Comparison of ENCODE assay signal across 9 mouse cellular contexts in genomic region chr4:130173911-130174311, GRCm38 (mm10). TPM values are rescaled to one million over a fixed set of nuclear protein-coding genes. Genes with fewer than 3 reads are reported as not detected.
DNase-seq lines count a peak whose midpoint lies in the region; ATAC-seq and TF ChIP-seq lines count a peak whose summit lies in the region.
"Had no signal": no experiment of that assay in that cellular context is flagged by ENCODE, and none has a peak within 500 bp of the region (broad histone marks: within the 10 kb centered on the region; RNA-seq: fewer than 3 reads in every experiment).

No protein-coding gene starts in this region.

- H3K27ac ChIP-seq in embryonic fibroblast, embryonic 13.5 days (ENCODE audit: insufficient read depth, low read length) = no peak overlapping the region
- H3K27ac ChIP-seq in forebrain, embryonic 15.5 days (replicated peaks) = no peak overlapping the region

- ATAC-seq in forebrain, embryonic 15.5 days (replicated peaks) = no peak
- no peak for ATAC-seq in megakaryocyte progenitor cell, adult 5-6 weeks (replicated peaks; ENCODE audit: poor library complexity)

- H3K9me3 ChIP-seq in forebrain, embryonic 15.5 days = no peaks in the 10 kb centered on the region

- peak overlapping the region; percentile 62 for H3K4me3 ChIP-seq in embryonic fibroblast, embryonic 13.5 days (ENCODE audit: insufficient read depth, low read length)
- H3K4me3 ChIP-seq in forebrain, embryonic 15.5 days = no peak overlapping the region

- DNase-seq in cerebellum, adult 18-20 months = peak; percentile 22 to 37
- no peak for DNase-seq in cerebellum, adult 8-10 months
- peak; percentile 44 for DNase-seq in 3134 (ENCODE audit: extremely low read depth, insufficient read length, low spot score)
- DNase-seq in kidney, postnatal 25 days = peak; percentile 46 to 79
- DNase-seq in gastrocnemius, adult 8-10 months (ENCODE audit: low spot score in 2 of 2) = no peak

- H3K4me1 ChIP-seq in embryonic fibroblast, embryonic 13.5 days (ENCODE audit: control insufficient read depth, insufficient read depth, low read length) = peaks cover 24% of the 10 kb centered on the region
- H3K4me1 ChIP-seq in forebrain, embryonic 15.5 days = peaks cover 13% of the 10 kb centered on the region

- H3K9ac ChIP-seq in forebrain, embryonic 15.5 days (replicated peaks) = no peak overlapping the region

- H3K36me3 ChIP-seq in forebrain, embryonic 15.5 days = no peaks in the 10 kb centered on the region

- no peak overlapping the region for H3K4me2 ChIP-seq in forebrain, embryonic 15.5 days (replicated peaks)

- no peak for TF ChIP-seq CTCF in embryonic fibroblast, embryonic 13.5 days (IDR thresholded peaks at IDR 0.05; ENCODE audit: borderline replicate concordance, insufficient read depth, low read length)

- peaks cover 15% of the 10 kb centered on the region for H3K27me3 ChIP-seq in forebrain, embryonic 15.5 days

- 44% methylated on average over 19 of the region's 19 CpGs for WGBS in forebrain, embryonic 15.5 days

- TF ChIP-seq POLR2A in embryonic fibroblast, embryonic 13.5 days (IDR thresholded peaks at IDR 0.05; ENCODE audit: low read depth, low read length) = no peak

RNA-seq across cellular contexts. Expression of gene Tinagl1, which starts 1.0 kb away (rescaled TPM):
- 42.1 and 97.0 TPM in 2 replicates for polyA plus RNA-seq in embryonic fibroblast, embryonic 13.5 days (2011; ENCODE audit: insufficient read length, low read depth, missing spikeins)
- polyA plus RNA-seq in forebrain, embryonic 15.5 days (2015; fragmentation: Nextera tagmentation; extraction: Ambion mirVana) = 3.7 and 5.6 TPM in 2 replicates
- total RNA-seq in megakaryocyte progenitor cell, adult 5-6 weeks (2015) = 1.5 and 3.1 TPM in 2 replicates
- 1.6 and 2.3 TPM in 2 replicates for total RNA-seq in megakaryocyte progenitor cell, adult 5-6 weeks (2017)
- total RNA-seq in gastrocnemius, adult 8-10 months (2022) = 10 to 100 TPM; 10.2 to 25.2 (median 13.1) TPM

RNA-seq across cellular contexts. Expression of gene Hcrtr1, which starts 34.8 kb away (rescaled TPM):
- not detected in 2 replicates for polyA plus RNA-seq in embryonic fibroblast, embryonic 13.5 days (2011; ENCODE audit: insufficient read length, low read depth, missing spikeins)
- 0.27 and 0.38 TPM in 2 replicates for polyA plus RNA-seq in forebrain, embryonic 15.5 days (2015; fragmentation: Nextera tagmentation; extraction: Ambion mirVana)
- not detected in 2 replicates for total RNA-seq in megakaryocyte progenitor cell, adult 5-6 weeks (2015)
- total RNA-seq in megakaryocyte progenitor cell, adult 5-6 weeks (2017) = not detected in 2 replicates
- under 1 TPM in 1 of 4 experiments, not detected in 3; 0.22 TPM for total RNA-seq in gastrocnemius, adult 8-10 months (2022)

RNA-seq across cellular contexts. Expression of gene Gm853, which starts 48.3 kb away (rescaled TPM):
- polyA plus RNA-seq in embryonic fibroblast, embryonic 13.5 days (2011; ENCODE audit: insufficient read length, low read depth, missing spikeins) = not detected in 2 replicates
- 0.15 and 0.34 TPM in 2 replicates for polyA plus RNA-seq in forebrain, embryonic 15.5 days (2015; fragmentation: Nextera tagmentation; extraction: Ambion mirVana)
- not detected in 2 replicates for total RNA-seq in megakaryocyte progenitor cell, adult 5-6 weeks (2015)
- not detected in 2 replicates for total RNA-seq in megakaryocyte progenitor cell, adult 5-6 weeks (2017)
- total RNA-seq in gastrocnemius, adult 8-10 months (2022) = not detected
- polyA plus RNA-seq: midbrain, embryonic 11.5 days had no signal

Comparison
In these comparisons a context has a peak if more than half of its experiments do, and no peak if none do; other contexts are left out.
1. DNase-seq: peak in cerebellum, adult 18-20 months (2 of 2), 3134 (single experiment) and kidney, postnatal 25 days (2 of 2); none in cerebellum, adult 8-10 months (single experiment) and gastrocnemius, adult 8-10 months (0 of 2).